Mouse (Mus musculus) midbrain, postnatal 0 days (tissue): ENCODE measurements around the gene Gm19410. TPM values are rescaled to one million over a fixed set of nuclear protein-coding genes. Genes with fewer than 3 reads are reported as not detected.

Source experiments
- ATAC-seq: fragments of 200-750 bp; cut with Nextera tagmentation; 2 replicates; pipeline ENCODE4 v1.8.0; 2017; ENCODE audit warnings: moderate number of reproducible peaks, mild to moderate bottlenecking, moderate TSS enrichment, moderate library complexity; ENCODE audit not compliant: low FRiP score
- DNase-seq: peaks from one replicate; pipeline ENCODE4 v3.0.0-alpha.2; 2015; ENCODE audit warnings: low spot score
- H3K27ac ChIP-seq: fragments of 300-500 bp; sonication (generic); 2 replicates; pipeline ENCODE4 v1.5.1; 2014; ENCODE audit warnings: low read depth, mild to moderate bottlenecking, low read length, mixed read lengths
- H3K27me3 ChIP-seq: fragments of 300-500 bp; sonication (generic); 2 replicates; pipeline ENCODE4 v1.6.1; 2014; ENCODE audit warnings: low read length, control low read depth, mixed read lengths; ENCODE audit not compliant: insufficient read depth
- H3K36me3 ChIP-seq: fragments of 300-500 bp; sonication (generic); 2 replicates; pipeline ENCODE4 v1.6.1; 2014; ENCODE audit warnings: low read length, control low read depth, mixed read lengths; ENCODE audit not compliant: insufficient read depth
- H3K4me1 ChIP-seq: fragments of 300-500 bp; sonication (generic); 2 replicates; pipeline ENCODE4 v1.6.1; 2014; ENCODE audit warnings: mild to moderate bottlenecking, control low read depth, antibody characterized with exemption, low read length, mixed read lengths; ENCODE audit not compliant: insufficient read depth
- H3K4me2 ChIP-seq: fragments of 300-500 bp; sonication (generic); 2 replicates; pipeline ENCODE4 v1.6.1; 2014; ENCODE audit warnings: low read depth, mild to moderate bottlenecking, low read length, mixed read lengths; ENCODE audit not compliant: poor library complexity, severe bottlenecking
- H3K4me3 ChIP-seq: fragments of 300-500 bp; sonication (generic); 2 replicates; pipeline ENCODE4 v1.5.1; 2014; ENCODE audit warnings: low read depth, mild to moderate bottlenecking, low read length, moderate library complexity
- H3K9ac ChIP-seq: fragments of 300-500 bp; sonication (generic); replicated peaks from 2 replicates; pipeline ENCODE4 v1.6.1; 2014; ENCODE audit warnings: mild to moderate bottlenecking, low read length, moderate library complexity, mixed read lengths; ENCODE audit not compliant: poor library complexity, severe bottlenecking
- H3K9me3 ChIP-seq: fragments of 300-500 bp; sonication (generic); 2 replicates; pipeline ENCODE4 v1.6.1; 2016; ENCODE audit warnings: low read length, control low read depth
- CTCF ChIP-seq: IDR thresholded peaks from 2 replicates; pipeline ENCODE4 v1.5.1; 2016; ENCODE audit warnings: antibody characterized with exemption, mild to moderate bottlenecking
- WGBS: fragments of 180-500 bp; shearing (Covaris S2); extraction: QIAGEN DNeasy Blood & Tissue Kit; methylation state at CpG from one replicate; pipeline ENCODE4 v1.1.7; 2014; 5-methylcytosine and 5-hydroxymethylcytosine counted together
- microRNA-seq: library from miRNA; unstranded; fragments of <30 nt; microRNA quantifications from one replicate; pipeline ENCODE4, GENCODE M21; 2016; ENCODE audit warnings: borderline number of aligned reads
- polyA plus RNA-seq: library from polyadenylated mRNA; unstranded; fragments of >200 nt; fragmentation: Nextera tagmentation; extraction: Ambion mirVana; gene quantifications from 2 replicates; pipeline ENCODE4 v1.2.1, GENCODE M21; 2015
- total RNA-seq: library from RNA; depleted of rRNA; stranded (reverse); fragments of >200 nt; gene quantifications from 2 replicates; pipeline ENCODE4 v1.2.3, GENCODE M21; 2014; rRNA removed

Gm19410 gene
- 0.33 and 0.38 TPM in 2 replicates for total RNA-seq
- polyA plus RNA-seq: 0.16 TPM in 2 replicates

- H3K27ac ChIP-seq: no peak within 1 kb of the TSS
- peak within 1 kb of the TSS; percentile 91 for H3K4me2 ChIP-seq
- no peaks in the 10 kb centered on the region for H3K9me3 ChIP-seq
- WGBS: under 1% methylated on average over 35 of the region's 35 CpGs
- no peak; the same call in 1 of the 2 replicates for ATAC-seq
- DNase-seq: no peak
- no peaks in the 10 kb centered on the region for H3K4me1 ChIP-seq
- H3K9ac ChIP-seq: 0 out of 2 replicates have a peak within 1 kb of the TSS, but pooled peaks have one; percentile 40
- H3K27me3 ChIP-seq: no peaks in the 10 kb centered on the region
- H3K4me3 ChIP-seq: peak within 1 kb of the TSS; percentile 42
- TF ChIP-seq CTCF: no peak
- H3K36me3 ChIP-seq: no peaks in the 10 kb centered on the region
These were observed at the start of gene Gm19410 for GRCm38 (mm10) chr8:35765499-35766193. Gm19410 (plus strand) TSS chr8:35765790.

DNA sequence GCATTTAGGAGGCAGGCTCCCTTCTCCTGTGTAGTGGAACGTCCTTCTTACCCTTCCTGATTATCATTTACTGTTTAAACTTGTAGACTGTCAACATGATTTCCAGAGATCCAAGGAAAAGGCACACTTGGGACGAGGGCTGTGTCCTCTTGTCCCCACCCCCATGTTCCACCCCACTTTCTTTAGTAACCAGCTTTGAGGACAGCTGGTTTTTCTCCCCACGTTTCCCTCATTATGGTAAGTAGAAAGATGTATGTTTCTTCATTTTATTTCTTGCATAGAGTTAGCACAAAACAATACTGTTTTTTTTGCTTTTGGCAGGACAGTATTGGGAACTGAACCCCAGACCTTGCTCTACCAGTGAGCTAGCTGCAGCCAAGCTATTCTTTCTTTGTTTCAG lies 34.8 kb upstream of the Gm19410 start:
- 66% methylated on average over 3 of the region's 3 CpGs for WGBS
- H3K9ac ChIP-seq: no peak overlapping the region
- no peaks in the 10 kb centered on the region for H3K36me3 ChIP-seq
- no peak for TF ChIP-seq CTCF
- H3K4me2 ChIP-seq: no peak overlapping the region
- no peak overlapping the region for H3K27ac ChIP-seq
- H3K27me3 ChIP-seq: no peaks in the 10 kb centered on the region
- H3K9me3 ChIP-seq: no peaks in the 10 kb centered on the region
- DNase-seq (no peak), ATAC-seq (no peak)
- no peak overlapping the region for H3K4me3 ChIP-seq
- H3K4me1 ChIP-seq: no peaks in the 10 kb centered on the region

- DNase-seq (no peak), ATAC-seq (no peak)
- Histone ChIP-seq H3K27ac (no peak overlapping the region), H3K4me1 (no peaks in the 10 kb centered on the region), H3K4me3 (no peak overlapping the region), H3K36me3 (no peaks in the 10 kb centered on the region), H3K9me3 (no peaks in the 10 kb centered on the region), H3K9ac (no peak overlapping the region), H3K4me2 (no peak overlapping the region), H3K27me3 (no peaks in the 10 kb centered on the region)
- 74% methylated on average over 3 of the region's 3 CpGs for WGBS
- no peak for TF ChIP-seq CTCF
These were observed 30.2 kb upstream of the Gm19410 start for GRCm38 (mm10) chr8:35735438-35735837.

DNA sequence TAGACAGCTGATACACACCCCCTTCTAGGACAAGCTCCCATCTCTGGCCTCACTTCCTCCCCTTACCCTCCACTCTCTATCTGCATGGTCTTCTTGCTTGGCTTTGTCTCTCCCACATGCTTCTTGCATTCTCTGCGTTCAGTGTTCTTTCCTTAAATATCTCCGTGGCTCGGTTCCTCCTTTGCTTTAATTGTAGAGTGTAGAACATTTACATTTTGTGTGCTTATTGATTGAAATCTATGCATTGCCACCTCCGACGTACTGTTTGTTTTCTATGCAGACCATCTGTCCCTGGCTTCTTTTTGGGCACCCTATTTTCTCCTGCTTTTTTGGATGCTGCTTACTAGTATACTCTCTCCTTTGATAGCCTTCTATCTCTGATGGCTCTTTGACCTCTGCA lies 9.4 kb upstream of the Gm19410 start:
- H3K27me3 ChIP-seq: no peaks in the 10 kb centered on the region
- no peak overlapping the region for H3K4me3 ChIP-seq
- H3K27ac ChIP-seq: no peak overlapping the region
- H3K4me1 ChIP-seq: no peaks in the 10 kb centered on the region
- ATAC-seq (no peak), DNase-seq (no peak)
- no peaks in the 10 kb centered on the region for H3K36me3 ChIP-seq
- no peak overlapping the region for H3K4me2 ChIP-seq
- 91% methylated on average over 5 of the region's 5 CpGs for WGBS
- no peaks in the 10 kb centered on the region for H3K9me3 ChIP-seq
- TF ChIP-seq CTCF: no peak
- no peak overlapping the region for H3K9ac ChIP-seq

- Histone ChIP-seq H3K9ac (no peak overlapping the region), H3K4me2 (peak overlapping the region; percentile 91), H3K4me3 (peak overlapping the region; percentile 42), H3K27me3 (no peaks in the 10 kb centered on the region), H3K36me3 (no peaks in the 10 kb centered on the region), H3K27ac (no peak overlapping the region), H3K4me1 (no peaks in the 10 kb centered on the region), H3K9me3 (no peaks in the 10 kb centered on the region)
- 3% methylated on average over 9 of the region's 9 CpGs for WGBS
- ATAC-seq (no peak), DNase-seq (no peak)
- TF ChIP-seq CTCF: no peak
These were observed 570 bp upstream of the Gm19410 start for GRCm38 (mm10) chr8:35765020-35765419.

GRCm38 (mm10) chr8:35773508-35773907 lies 7.9 kb downstream of the Gm19410 start:
- ATAC-seq (peak; percentile 41; the same call in 1 of the 2 replicates), DNase-seq (peak; percentile 82)
- H3K36me3 ChIP-seq: no peaks in the 10 kb centered on the region
- H3K4me1 ChIP-seq: 0 out of 2 replicates have a peak, but pooled peaks cover 2% of the 10 kb centered on the region
- TF ChIP-seq CTCF: peak; percentile 31; the same call in 1 of the 2 replicates
- H3K4me2 ChIP-seq: no peak overlapping the region
- H3K27ac ChIP-seq: no peak overlapping the region
- no peaks in the 10 kb centered on the region for H3K9me3 ChIP-seq
- H3K27me3 ChIP-seq: no peaks in the 10 kb centered on the region
- 20% methylated on average over 7 of the region's 7 CpGs for WGBS
- no peak overlapping the region for H3K4me3 ChIP-seq
- no peak overlapping the region for H3K9ac ChIP-seq

Small RNAs within 50 kb of the gene (microRNA-seq; reads per million reads assigned to microRNA genes)
- not detected for gene Gm44474
